ENCODE assay signal across 19 mouse cellular contexts in the genomic region with DNA sequence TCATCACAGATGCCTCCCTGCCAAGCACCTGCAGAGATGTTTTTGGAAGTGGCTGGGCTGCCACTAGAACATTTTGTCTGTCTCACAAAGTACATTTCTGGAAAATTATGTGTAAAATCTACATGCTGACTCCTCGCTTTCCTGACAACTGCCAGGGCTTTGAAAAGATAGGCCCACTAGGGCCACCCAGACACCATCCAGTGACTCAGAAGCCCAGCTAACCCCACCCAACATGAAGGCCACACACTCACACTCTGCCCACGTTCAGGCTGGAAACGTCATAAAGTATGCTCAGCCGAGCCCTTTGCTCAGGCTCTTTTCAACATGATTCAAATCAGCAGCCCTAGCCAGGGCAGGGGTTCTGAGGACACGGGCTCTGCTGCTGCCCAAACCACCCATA.
A peak's percentile ranks its signal among the peaks of the same experiment; 100 is the strongest.
DNase-seq lines count a peak whose midpoint lies in the region; ATAC-seq and TF ChIP-seq lines count a peak whose summit lies in the region.
"Had no signal": no experiment of that assay in that cellular context is flagged by ENCODE, and none has a peak within 500 bp of the region (broad histone marks: within the 10 kb centered on the region; RNA-seq: fewer than 3 reads in every experiment).

No protein-coding gene starts in this region.

- no peaks in the 10 kb centered on the region for H3K9me3 ChIP-seq in intestine, embryonic 14.5 days (ENCODE audit: control insufficient read depth, low read length)
- no peaks in the 10 kb centered on the region for H3K9me3 ChIP-seq in intestine, postnatal 0 days (ENCODE audit: control insufficient read depth)
- H3K9me3 ChIP-seq: embryonic facial prominence, embryonic 12.5 days; forebrain, embryonic 12.5 days; heart, embryonic 15.5 days; hindbrain, embryonic 10.5 days had no signal

- H3K36me3 ChIP-seq in intestine, embryonic 14.5 days (ENCODE audit: control insufficient read depth, insufficient read depth, low read length): no peaks in the 10 kb centered on the region
- no peaks in the 10 kb centered on the region for H3K36me3 ChIP-seq in intestine, postnatal 0 days (ENCODE audit: control insufficient read depth, insufficient read depth)
- H3K36me3 ChIP-seq: embryonic facial prominence, embryonic 12.5 days; forebrain, embryonic 12.5 days; heart, embryonic 15.5 days had no signal

- no peaks in the 10 kb centered on the region for H3K4me1 ChIP-seq in intestine, embryonic 14.5 days (replicated peaks; ENCODE audit: control insufficient read depth, insufficient read depth, low read length)
- H3K4me1 ChIP-seq in intestine, postnatal 0 days (replicated peaks; ENCODE audit: control insufficient read depth, insufficient read depth, low read length): no peaks in the 10 kb centered on the region
- peaks cover 14% of the 10 kb centered on the region for H3K4me1 ChIP-seq in cortical plate, adult 2 months (ENCODE audit: control insufficient read depth, insufficient read depth, low read length)
- H3K4me1 ChIP-seq: embryonic facial prominence, embryonic 12.5 days; forebrain, embryonic 12.5 days; heart, embryonic 15.5 days; hindbrain, embryonic 10.5 days had no signal

- no peak for ATAC-seq in intestine, embryonic 14.5 days (replicated peaks; ENCODE audit: low FRiP score, low TSS enrichment, low read depth)
- no peak for ATAC-seq in intestine, postnatal 0 days
- ATAC-seq: forebrain, postnatal 0 days had no signal

- peak; percentile 37 for DNase-seq in intestine, embryonic 14.5 days (ENCODE audit: low spot score)
- DNase-seq in left cerebral cortex, adult 8-10 months (ENCODE audit: low spot score in 2 of 2): peak; percentile 20 to 44
- DNase-seq in left cerebral cortex, adult 11 months (ENCODE audit: low spot score): no peak
- no peak for DNase-seq in adrenal gland, adult (ENCODE audit: inconsistent age in 2 of 2, low spot score in 1 of 2)
- DNase-seq: adrenal gland, adult 8-10 months; cerebellum, adult 11 months; cerebellum, adult 8-10 months; forebrain, postnatal 0 days; gastrocnemius, postnatal 36 days; heart, adult 18-20 months; heart, postnatal 14 days had no signal

- H3K27me3 ChIP-seq in intestine, embryonic 14.5 days (replicated peaks; ENCODE audit: control insufficient read depth, insufficient read depth, low read length): no peaks in the 10 kb centered on the region
- no peaks in the 10 kb centered on the region for H3K27me3 ChIP-seq in intestine, postnatal 0 days (replicated peaks; ENCODE audit: control insufficient read depth, insufficient read depth, low read length)
- H3K27me3 ChIP-seq: embryonic facial prominence, embryonic 12.5 days; forebrain, embryonic 12.5 days had no signal

- H3K9ac ChIP-seq in intestine, embryonic 14.5 days (ENCODE audit: low read length): no peak overlapping the region
- no peak overlapping the region for H3K9ac ChIP-seq in intestine, postnatal 0 days (ENCODE audit: low read depth, low read length)
- H3K9ac ChIP-seq: embryonic facial prominence, embryonic 12.5 days; forebrain, embryonic 12.5 days; forebrain, postnatal 0 days; heart, embryonic 15.5 days; hindbrain, embryonic 14.5 days had no signal

- TF ChIP-seq POLR2A in cortical plate, adult 2 months (IDR thresholded peaks at IDR 0.05; ENCODE audit: extremely low read depth, insufficient read depth, low read length): no peak

- no peak overlapping the region for H3K4me2 ChIP-seq in intestine, embryonic 14.5 days (ENCODE audit: low read length)
- H3K4me2 ChIP-seq in intestine, postnatal 0 days (replicated peaks; ENCODE audit: low read depth): no peak overlapping the region
- H3K4me2 ChIP-seq: embryonic facial prominence, embryonic 12.5 days; forebrain, embryonic 12.5 days; heart, embryonic 11.5 days; heart, embryonic 15.5 days; hindbrain, embryonic 14.5 days had no signal

- H3K4me3 ChIP-seq in intestine, embryonic 14.5 days (ENCODE audit: low read depth, low read length): no peak overlapping the region
- no peak overlapping the region for H3K4me3 ChIP-seq in intestine, postnatal 0 days (ENCODE audit: low read depth, low read length)
- H3K4me3 ChIP-seq in cortical plate, adult 2 months (ENCODE audit: insufficient read depth, low read length): no peak overlapping the region
- H3K4me3 ChIP-seq: embryonic facial prominence, embryonic 12.5 days; forebrain, embryonic 12.5 days; heart, embryonic 15.5 days; hindbrain, embryonic 10.5 days had no signal

- no peak overlapping the region for H3K27ac ChIP-seq in intestine, embryonic 14.5 days (ENCODE audit: low read depth)
- H3K27ac ChIP-seq in intestine, postnatal 0 days (ENCODE audit: low read depth, low read length): no peak overlapping the region
- H3K27ac ChIP-seq in cortical plate, adult 2 months (ENCODE audit: insufficient read depth, low read length): peak overlapping the region; percentile 8; the same call in 1 of the 2 replicates
- H3K27ac ChIP-seq: embryonic facial prominence, embryonic 12.5 days; forebrain, embryonic 12.5 days; heart, embryonic 15.5 days; hindbrain, embryonic 10.5 days; hindbrain, embryonic 14.5 days had no signal

- 73% methylated on average over 5 of the region's 5 CpGs for WGBS in intestine, embryonic 14.5 days
- 50% methylated on average over 5 of the region's 5 CpGs for WGBS in intestine, postnatal 0 days

- no peak for TF ChIP-seq CTCF in intestine, postnatal 0 days (IDR thresholded peaks at IDR 0.05; ENCODE audit: low read depth)
- TF ChIP-seq CTCF in cortical plate, adult 2 months (IDR thresholded peaks at IDR 0.05; ENCODE audit: extremely low read depth, insufficient read depth, low read length): no peak

Comparison
In these comparisons a context has a peak if more than half of its experiments do, and no peak if none do; other contexts are left out.
1. DNase-seq: peak in intestine, embryonic 14.5 days (single experiment) and left cerebral cortex, adult 8-10 months (2 of 2); none in left cerebral cortex, adult 11 months (single experiment) and adrenal gland, adult (0 of 2).